Mouse (Mus musculus): ENCODE measurements around the gene Rgs21. TPM values are rescaled to one million over a fixed set of nuclear protein-coding genes. Genes with fewer than 3 reads are reported as not detected.

Rgs21 gene
- polyA plus RNA-seq, 1 experiment from 2014 or later = not detected

Other genes with a start within 250 kb of the Rgs21 start
- gene Rgs18, start 207.8 kb upstream of the Rgs21 start, polyA plus RNA-seq (2014; fragmentation: Nextera tagmentation; extraction: Ambion mirVana) = 0.43 TPM in 1 of 2 replicates, not detected in the other

Measured in midbrain, embryonic 14.5 days (tissue).